Mouse (Mus musculus) stomach, embryonic 16.5 days (tissue): ENCODE results near the gene Kmt2b. TPM values are rescaled to one million over a fixed set of nuclear protein-coding genes. Genes with fewer than 3 reads are reported as not detected.

Source experiments
- ATAC-seq: fragments of 200-750 bp; cut with Nextera tagmentation; 2 replicates; pipeline ENCODE4 v1.8.0; 2017; ENCODE audit warnings: moderate number of reproducible peaks, moderate TSS enrichment; ENCODE audit not compliant: insufficient read depth, low FRiP score
- H3K27ac ChIP-seq: fragments of 300-500 bp; sonication (generic); 2 replicates; pipeline ENCODE4 v1.5.1; 2014; ENCODE audit warnings: low read length
- H3K27me3 ChIP-seq: fragments of 300-500 bp; sonication (generic); 2 replicates; pipeline ENCODE4 v1.6.1; 2014; ENCODE audit warnings: low read length, control low read depth, mixed read lengths; ENCODE audit not compliant: control insufficient read depth, insufficient read depth
- H3K36me3 ChIP-seq: fragments of 300-500 bp; sonication (generic); 2 replicates; pipeline ENCODE4 v1.6.1; 2014; ENCODE audit warnings: low read length; ENCODE audit not compliant: control insufficient read depth, insufficient read depth
- H3K4me1 ChIP-seq: fragments of 300-500 bp; sonication (generic); 2 replicates; pipeline ENCODE4 v1.6.1; 2014; ENCODE audit warnings: low read length, control low read depth, mixed read lengths; ENCODE audit not compliant: control insufficient read depth, insufficient read depth
- H3K4me2 ChIP-seq: fragments of 300-500 bp; sonication (generic); 2 replicates; pipeline ENCODE4 v1.6.1; 2014; ENCODE audit warnings: low read depth, low read length, mixed read lengths
- H3K4me3 ChIP-seq: fragments of 300-500 bp; sonication (generic); replicated peaks from 2 replicates; pipeline ENCODE4 v1.5.1; 2014; ENCODE audit warnings: mild to moderate bottlenecking, low read length
- H3K9ac ChIP-seq: fragments of 300-500 bp; sonication (generic); 2 replicates; pipeline ENCODE4 v1.6.1; 2014; ENCODE audit warnings: low read length
- H3K9me3 ChIP-seq: fragments of 300-500 bp; sonication (generic); replicated peaks from 2 replicates; pipeline ENCODE4 v1.6.1; 2016; ENCODE audit warnings: low read length, control low read depth; ENCODE audit not compliant: control insufficient read depth
- WGBS: fragments of 180-500 bp; shearing (Covaris S2); extraction: QIAGEN DNeasy Blood & Tissue Kit; methylation state at CpG from one replicate; pipeline ENCODE4 v1.1.7; 2014; 5-methylcytosine and 5-hydroxymethylcytosine counted together
- polyA plus RNA-seq: library from polyadenylated mRNA; unstranded; fragments of >200 nt; fragmentation: Nextera tagmentation; extraction: Ambion mirVana; gene quantifications from 2 replicates; pipeline ENCODE4 v1.2.1, GENCODE M21; 2015

Gene Kmt2b
- polyA plus RNA-seq, 1 experiment from 2014 or later = 7.9 TPM

- H3K9me3 ChIP-seq = no peaks in the 10 kb centered on the region
- H3K4me1 ChIP-seq = no peaks in the 10 kb centered on the region
- no peak overlapping the region for H3K9ac ChIP-seq
- WGBS = 93% methylated on average over 3 of the region's 3 CpGs
- no peak overlapping the region for H3K4me3 ChIP-seq
- H3K27me3 ChIP-seq = no peaks in the 10 kb centered on the region
- H3K27ac ChIP-seq = no peak overlapping the region
- H3K36me3 ChIP-seq = peaks cover 36% of the 10 kb centered on the region
- no peak for ATAC-seq
- no peak overlapping the region for H3K4me2 ChIP-seq
Observed at GRCm38 (mm10) chr7:30619202-30619601, 30.7 kb upstream of the Kmt2b start.

GRCm38 (mm10) chr7:30618658-30619057 is 30.1 kb upstream of the Kmt2b start:
- Histone ChIP-seq H3K36me3 (peaks cover 36% of the 10 kb centered on the region), H3K9ac (no peak overlapping the region), H3K4me3 (no peak overlapping the region), H3K4me1 (no peaks in the 10 kb centered on the region), H3K4me2 (no peak overlapping the region), H3K27me3 (no peaks in the 10 kb centered on the region), H3K27ac (no peak overlapping the region), H3K9me3 (no peaks in the 10 kb centered on the region)
- WGBS = 96% methylated on average over 9 of the region's 9 CpGs
- ATAC-seq = no peak

GRCm38 (mm10) chr7:30615049-30615760 is 26.7 kb upstream of the Kmt2b start:
- no peaks in the 10 kb centered on the region for H3K27me3 ChIP-seq
- peaks cover 31% of the 10 kb centered on the region for H3K36me3 ChIP-seq
- no peak overlapping the region for H3K9ac ChIP-seq
- H3K27ac ChIP-seq = no peak overlapping the region
- WGBS = 58% methylated on average over 5 of the region's 5 CpGs
- H3K9me3 ChIP-seq = no peaks in the 10 kb centered on the region
- no peak overlapping the region for H3K4me2 ChIP-seq
- no peak overlapping the region for H3K4me3 ChIP-seq
- no peak for ATAC-seq
- no peaks in the 10 kb centered on the region for H3K4me1 ChIP-seq

- WGBS = 74% methylated on average over 2 of the region's 2 CpGs
- H3K36me3 ChIP-seq = peaks cover 30% of the 10 kb centered on the region
- H3K4me3 ChIP-seq = no peak overlapping the region
- no peak overlapping the region for H3K9ac ChIP-seq
- no peaks in the 10 kb centered on the region for H3K9me3 ChIP-seq
- H3K4me1 ChIP-seq = no peaks in the 10 kb centered on the region
- no peak overlapping the region for H3K27ac ChIP-seq
- H3K27me3 ChIP-seq = no peaks in the 10 kb centered on the region
- no peak overlapping the region for H3K4me2 ChIP-seq
- no peak for ATAC-seq
Observed at GRCm38 (mm10) chr7:30614454-30614853, 25.9 kb upstream of the Kmt2b start.

DNA sequence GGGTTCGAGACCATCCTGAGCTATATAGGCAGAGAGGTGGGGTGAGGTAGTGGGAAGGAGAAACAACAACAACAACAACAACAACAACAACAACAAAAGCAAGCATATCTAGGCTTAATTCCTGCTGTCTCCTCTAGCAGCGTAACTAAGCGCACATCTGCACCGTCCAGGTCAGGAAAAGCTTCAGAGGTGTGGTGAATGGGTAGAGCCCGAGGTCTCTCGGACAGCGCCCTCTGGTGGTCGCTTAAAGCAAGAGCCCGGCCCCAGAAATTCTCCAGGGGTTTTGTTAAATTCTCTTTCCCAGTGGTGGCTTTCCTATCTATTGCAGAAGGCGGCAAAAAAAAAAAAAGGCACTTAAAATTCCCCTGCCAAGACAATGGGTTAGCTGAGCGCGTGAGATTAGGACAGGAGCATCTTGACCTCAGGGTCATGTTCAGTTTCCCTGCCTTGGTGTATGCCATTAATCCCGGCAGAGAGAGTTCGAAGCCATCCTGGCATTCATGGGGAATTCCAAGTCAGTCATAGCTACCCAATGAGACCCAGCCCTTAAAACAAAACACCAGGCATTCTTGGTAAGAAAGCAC is 25.1 kb upstream of the Kmt2b start:
- Histone ChIP-seq H3K27ac (no peak overlapping the region), H3K4me2 (no peak overlapping the region), H3K27me3 (no peaks in the 10 kb centered on the region), H3K4me3 (no peak overlapping the region), H3K9me3 (no peaks in the 10 kb centered on the region), H3K4me1 (no peaks in the 10 kb centered on the region), H3K36me3 (peaks cover 21% of the 10 kb centered on the region), H3K9ac (no peak overlapping the region)
- WGBS = 23% methylated on average over 14 of the region's 14 CpGs
- peak; percentile 49; the same call in 1 of the 2 replicates for ATAC-seq

DNA sequence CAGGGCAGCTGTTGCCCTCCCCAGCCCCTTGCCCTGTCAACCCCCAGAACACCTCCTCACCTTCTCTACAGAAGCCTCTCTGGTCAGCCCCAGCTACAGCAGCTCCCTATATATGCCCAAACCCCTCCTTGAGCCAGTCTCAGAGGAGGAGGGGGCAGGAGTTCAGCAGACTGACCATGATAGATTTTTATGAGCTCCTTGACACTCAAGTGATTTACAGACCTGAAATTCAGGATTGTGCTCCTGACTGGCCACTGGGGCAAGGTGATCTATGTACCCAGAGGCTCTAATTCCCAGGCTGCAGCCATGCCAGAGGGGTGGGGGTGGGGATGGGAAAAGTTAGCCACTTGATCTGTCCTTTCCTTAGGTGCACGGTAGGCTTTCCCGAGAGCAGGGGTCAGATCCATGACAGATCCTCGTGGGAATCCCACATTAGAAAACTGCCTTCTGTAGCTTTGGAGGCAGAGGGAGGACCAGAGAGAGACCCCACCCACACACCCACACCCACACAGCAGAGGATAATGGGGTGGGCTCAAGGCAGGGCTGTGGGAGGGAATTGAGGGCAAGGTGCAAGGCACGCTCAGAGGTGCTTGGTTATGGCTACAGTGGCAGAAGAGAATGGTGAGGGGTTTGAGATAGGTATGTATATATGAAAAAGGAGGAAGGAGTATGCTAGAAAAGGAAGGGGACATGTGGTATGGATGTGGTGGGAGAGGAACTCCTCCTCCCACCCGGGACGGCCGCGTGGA is 24.3 kb upstream of the Kmt2b start, which contains the start of gene Upk1a:
Upk1a (minus strand) TSS at position 194 of the 749 bp plus-strand sequence.
- WGBS = 51% methylated on average over 8 of the region's 8 CpGs
- Histone ChIP-seq H3K27ac (no peak within 1 kb of the TSS), H3K4me1 (no peaks in the 10 kb centered on the region), H3K4me3 (no peak within 1 kb of the TSS), H3K36me3 (peaks cover 18% of the 10 kb centered on the region), H3K4me2 (no peak within 1 kb of the TSS), H3K9ac (no peak within 1 kb of the TSS), H3K27me3 (no peaks in the 10 kb centered on the region), H3K9me3 (no peaks in the 10 kb centered on the region)
- no peak for ATAC-seq

GRCm38 (mm10) chr7:30610043-30610442 is 21.5 kb upstream of the Kmt2b start:
- no peaks in the 10 kb centered on the region for H3K36me3 ChIP-seq
- no peaks in the 10 kb centered on the region for H3K27me3 ChIP-seq
- H3K27ac ChIP-seq = no peak overlapping the region; the same call in 1 of the 2 replicates
- WGBS = 52% methylated on average over 7 of the region's 7 CpGs
- no peaks in the 10 kb centered on the region for H3K9me3 ChIP-seq
- H3K4me1 ChIP-seq = no peaks in the 10 kb centered on the region
- peak; percentile 32 for ATAC-seq
- H3K4me2 ChIP-seq = no peak overlapping the region
- no peak overlapping the region for H3K9ac ChIP-seq
- H3K4me3 ChIP-seq = no peak overlapping the region

- no peak overlapping the region for H3K4me2 ChIP-seq
- H3K27me3 ChIP-seq = no peaks in the 10 kb centered on the region
- no peaks in the 10 kb centered on the region for H3K4me1 ChIP-seq
- no peak overlapping the region for H3K9ac ChIP-seq
- no peak overlapping the region for H3K27ac ChIP-seq
- 49% methylated on average over 16 of the region's 16 CpGs for WGBS
- no peak overlapping the region for H3K4me3 ChIP-seq
- no peak for ATAC-seq
- H3K9me3 ChIP-seq = no peaks in the 10 kb centered on the region
- H3K36me3 ChIP-seq = no peaks in the 10 kb centered on the region
Observed at GRCm38 (mm10) chr7:30608476-30608875, 19.9 kb upstream of the Kmt2b start.

GRCm38 (mm10) chr7:30607706-30608309 is 19.3 kb upstream of the Kmt2b start:
- H3K4me2 ChIP-seq = no peak overlapping the region
- no peaks in the 10 kb centered on the region for H3K27me3 ChIP-seq
- H3K9ac ChIP-seq = no peak overlapping the region
- WGBS = 26% methylated on average over 8 of the region's 8 CpGs
- H3K4me1 ChIP-seq = peaks cover 5% of the 10 kb centered on the region; the same call in 1 of the 2 replicates
- no peaks in the 10 kb centered on the region for H3K9me3 ChIP-seq
- no peaks in the 10 kb centered on the region for H3K36me3 ChIP-seq
- no peak overlapping the region for H3K4me3 ChIP-seq
- H3K27ac ChIP-seq = no peak overlapping the region
- ATAC-seq = peak; percentile 54; the same call in 1 of the 2 replicates
